Mouse (Mus musculus) thymus, postnatal 14 days (tissue): ENCODE measurements around the gene Serpina1f.

Source experiments
- DNase-seq: peaks from one replicate; pipeline ENCODE4 v3.0.0; 2021

Serpina1f gene

DNA sequence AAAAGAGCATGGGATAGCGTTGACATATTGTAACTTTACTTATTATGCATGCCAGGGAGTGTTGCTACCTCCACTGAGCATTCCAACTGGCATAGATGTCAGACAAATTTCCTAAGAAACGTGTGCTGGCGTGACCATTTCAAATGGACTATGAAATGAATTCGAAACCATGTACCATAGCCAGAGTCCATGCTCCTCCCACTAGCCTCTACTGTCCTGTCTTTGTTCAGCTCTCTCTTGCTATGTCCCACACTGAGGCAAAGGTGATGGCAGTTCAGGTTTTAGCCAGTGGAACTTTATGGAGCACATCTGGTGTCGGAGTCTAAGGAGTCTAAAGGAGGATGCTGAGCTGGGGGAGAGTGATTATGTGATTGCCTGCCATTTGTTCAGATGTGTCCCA, 35.3 kb downstream of the Serpina1f start:
- DNase-seq = no peak

DNA sequence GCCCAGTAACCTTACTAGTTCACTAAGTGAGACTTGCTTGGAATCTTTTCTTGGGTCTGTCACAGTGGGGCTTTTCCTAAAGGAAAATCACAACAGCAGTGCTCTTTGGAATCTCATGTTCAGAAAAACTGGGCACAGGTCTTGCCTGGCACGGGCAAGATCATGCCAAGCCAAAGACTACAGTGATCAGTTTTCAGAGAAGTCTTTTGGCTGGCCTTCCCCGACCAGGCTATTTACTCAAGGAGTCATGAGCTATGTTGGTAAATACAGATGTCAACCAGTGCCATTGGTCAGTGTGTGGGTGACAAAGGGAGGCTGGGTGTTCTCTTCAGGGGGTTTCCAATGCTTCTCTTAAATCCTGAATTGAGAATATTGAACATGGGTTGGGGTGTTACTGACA, 36.2 kb downstream of the Serpina1f start:
- no peak for DNase-seq

DNA sequence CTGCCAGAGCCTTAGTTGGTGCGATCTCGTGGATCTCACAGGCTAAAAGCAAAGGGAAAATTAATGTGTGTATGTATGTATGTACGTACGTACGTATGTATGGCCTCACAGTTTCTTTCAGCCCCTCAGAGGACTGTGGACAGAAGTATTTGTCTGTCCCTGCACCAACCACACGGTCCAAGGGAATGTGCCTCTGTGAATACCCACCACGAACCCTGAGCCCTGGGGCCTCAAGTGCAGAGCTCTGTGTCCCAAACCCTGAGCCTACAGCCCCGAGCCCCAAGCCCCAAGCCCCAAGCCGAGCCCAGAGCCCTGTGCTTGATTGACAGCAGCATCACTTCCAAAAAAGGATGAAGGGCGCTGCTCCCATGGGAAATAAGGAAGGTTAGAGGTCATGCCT, 37.3 kb downstream of the Serpina1f start:
- no peak for DNase-seq

DNA sequence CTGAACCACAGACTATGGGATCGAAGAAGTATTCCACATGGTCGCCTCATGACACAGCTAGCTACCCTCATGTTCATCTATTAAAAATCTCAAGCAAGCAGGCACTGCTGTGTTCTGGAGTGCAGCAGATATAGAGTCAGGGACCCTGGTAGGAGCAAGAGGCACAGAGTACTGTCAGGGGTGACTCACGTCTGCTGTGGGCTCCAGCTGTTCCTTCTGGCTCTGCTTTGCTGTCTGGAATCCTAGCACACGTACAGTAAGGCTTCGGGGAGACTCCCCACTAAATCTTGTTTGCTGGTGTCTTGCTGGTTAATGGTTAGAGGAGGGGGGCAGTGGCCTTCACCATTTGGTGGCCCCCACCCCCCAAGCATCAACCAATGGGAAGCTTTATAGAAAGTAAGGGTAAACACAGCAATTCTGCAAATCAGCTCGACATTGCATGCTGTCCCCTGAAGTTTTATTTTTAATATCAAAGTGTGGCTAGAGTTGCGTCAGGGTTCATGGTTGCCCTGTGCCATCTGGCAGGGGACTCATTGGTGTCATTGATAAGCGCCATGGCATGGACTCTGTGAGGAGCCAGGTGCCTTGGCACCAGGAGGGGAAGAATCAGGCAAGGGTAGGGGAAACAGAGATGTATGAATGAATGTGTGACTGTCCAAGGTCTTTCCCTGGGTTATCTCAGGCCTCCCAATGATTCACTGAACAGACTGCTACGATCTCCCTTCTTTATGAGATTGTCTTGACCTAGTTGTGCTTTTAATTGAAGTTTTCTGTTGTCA, 38.3 kb downstream of the Serpina1f start, which contains the start of gene Serpina6:
TSS of gene Serpina6 (minus strand) at position 365 of the 779 bp plus-strand sequence.
- DNase-seq = no peak

DNA sequence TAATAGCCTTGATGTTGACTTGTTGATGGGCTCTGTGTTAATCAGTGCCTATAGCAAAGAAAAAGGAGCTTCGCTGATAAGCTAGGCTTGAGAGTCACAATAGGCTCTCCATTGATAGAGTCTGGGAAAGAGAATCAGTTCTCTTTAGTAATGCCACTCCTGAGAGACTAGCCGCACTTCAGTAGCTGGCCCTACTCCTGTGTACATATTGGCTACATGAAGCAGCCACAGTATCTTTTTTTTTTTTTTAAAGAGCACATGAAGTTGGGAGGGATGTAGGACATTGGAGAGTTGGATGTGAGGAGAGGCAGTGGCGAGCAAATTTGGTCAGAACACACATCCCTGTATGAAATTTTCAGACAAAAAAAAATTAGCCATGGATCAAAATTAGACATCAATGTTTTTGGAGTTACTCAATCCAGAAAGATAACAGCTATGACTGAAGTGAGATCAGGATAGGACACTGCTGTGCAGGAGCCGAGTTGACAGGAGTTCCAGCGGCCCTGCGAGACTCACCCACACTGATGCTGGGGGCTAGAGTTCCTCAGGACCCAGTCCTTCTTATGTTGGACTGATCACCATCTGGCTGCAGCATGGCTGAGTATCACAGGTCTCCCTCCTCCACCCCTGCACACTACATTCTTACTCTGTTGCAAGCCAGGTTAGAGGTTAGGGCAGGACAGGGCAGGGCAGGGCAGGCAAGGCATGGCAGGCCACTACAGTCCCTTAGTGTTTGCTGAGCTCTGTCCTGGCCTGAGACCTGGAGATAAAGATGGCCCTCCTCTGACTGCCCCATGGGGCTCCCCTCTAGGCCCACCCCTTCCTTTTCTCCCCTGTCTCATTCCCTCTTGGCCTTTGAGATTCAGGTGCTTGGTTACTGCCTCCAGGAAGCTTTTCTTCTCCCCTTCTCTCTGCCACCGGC, 39.9 kb downstream of the Serpina1f start:
- no peak for DNase-seq

DNA sequence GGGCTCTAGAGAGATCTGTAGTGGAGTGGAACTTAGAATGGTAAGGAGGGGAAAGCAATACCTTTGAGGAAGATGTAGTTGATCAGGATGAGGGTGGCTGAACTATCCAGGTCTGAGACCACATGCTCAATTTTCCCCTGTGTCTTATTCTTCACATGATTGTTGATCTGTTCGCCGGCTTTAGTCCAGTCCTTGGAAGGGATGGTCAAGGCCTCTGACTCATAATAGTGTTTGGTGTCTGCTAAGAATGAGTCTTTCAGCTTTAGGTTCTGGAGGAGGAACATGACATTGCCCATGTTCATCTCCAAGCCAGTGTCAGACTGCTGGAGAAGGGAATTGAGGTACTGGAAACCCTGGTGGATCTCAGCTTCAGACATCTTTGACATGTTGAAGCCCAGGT, 41.5 kb downstream of the Serpina1f start:
- DNase-seq = no peak

DNA sequence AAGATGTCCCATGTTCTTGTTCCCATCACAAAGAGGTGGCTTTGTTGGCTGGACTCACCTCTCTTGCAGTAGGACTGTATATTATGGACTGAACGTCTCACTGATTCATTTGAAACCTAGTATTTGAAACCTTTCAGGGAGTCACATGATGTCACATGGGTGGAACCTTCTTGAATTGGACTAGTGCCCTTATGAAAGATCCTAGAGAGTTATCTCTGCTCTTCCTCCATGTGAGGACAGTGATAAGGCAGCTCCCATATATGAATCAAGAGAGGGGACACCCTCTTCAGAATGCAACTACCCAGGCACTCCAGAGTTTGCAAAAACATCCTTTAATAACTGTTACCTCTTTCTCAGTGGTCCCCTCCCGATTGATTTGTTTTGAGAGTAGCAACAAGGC, 49.0 kb downstream of the Serpina1f start:
- no peak for DNase-seq

DNA sequence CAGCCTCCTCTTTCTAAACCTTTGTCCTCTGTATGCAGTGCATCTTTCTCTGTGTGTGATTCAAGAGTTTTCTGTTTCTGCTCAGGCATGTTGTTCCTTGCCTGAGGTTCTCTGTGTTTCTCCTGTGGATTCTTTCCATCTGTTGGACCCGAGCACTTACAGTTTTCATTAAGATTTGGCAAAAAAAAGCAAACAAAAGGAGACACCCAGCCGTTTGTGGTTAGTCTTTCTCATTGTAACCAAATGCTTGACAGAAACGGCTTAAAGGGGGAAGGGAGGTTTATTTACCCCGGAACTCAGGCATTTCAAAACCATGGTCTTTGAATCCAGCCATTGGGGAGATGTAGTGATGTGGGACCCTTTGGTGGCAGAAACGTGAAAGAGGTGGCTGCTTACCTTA, 50.7 kb downstream of the Serpina1f start:
- no peak for DNase-seq

DNA sequence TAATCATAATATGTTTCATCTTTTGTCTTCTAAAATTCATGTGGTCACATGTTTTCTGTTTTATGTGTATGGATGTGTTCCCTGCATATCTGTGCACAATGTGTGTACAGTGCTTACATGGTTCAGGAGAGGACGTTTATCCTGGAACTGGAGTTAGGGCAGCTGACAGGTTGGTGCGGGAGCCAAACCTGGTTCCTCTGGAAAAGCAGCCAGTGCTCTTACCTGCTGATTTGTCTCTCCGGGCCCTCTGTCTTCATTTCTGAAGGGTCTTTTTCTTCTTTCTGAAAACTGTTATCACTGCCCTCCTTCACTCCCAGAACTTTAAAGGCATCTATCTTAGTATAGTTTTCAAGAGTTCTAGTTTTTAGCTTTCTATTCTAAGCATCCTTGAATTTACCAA, 51.5 kb downstream of the Serpina1f start:
- DNase-seq = no peak

DNA sequence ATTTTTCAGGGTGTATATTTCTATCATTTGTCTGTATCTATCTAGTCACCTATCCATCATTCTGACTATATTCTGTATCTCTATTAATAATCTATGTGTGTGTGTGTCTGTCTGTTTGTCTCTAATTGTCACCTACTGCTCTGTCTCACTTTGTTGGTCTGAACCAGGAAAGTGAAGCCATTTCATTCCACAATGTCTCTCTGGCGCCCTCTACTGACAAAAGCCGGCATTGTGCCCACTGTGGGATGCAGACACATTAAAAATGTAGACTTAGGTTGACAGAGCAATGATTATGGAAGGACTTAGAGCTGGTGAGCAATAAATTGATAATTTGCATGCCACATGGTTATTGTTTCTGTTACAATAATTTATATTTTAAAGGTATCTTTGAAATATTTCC, 52.0 kb downstream of the Serpina1f start:
- DNase-seq = peak; percentile 62
